Mouse (Mus musculus): ENCODE data around the gene Tbx18.
A peak's percentile ranks its signal among the peaks of the same experiment; 100 is the strongest.

Gene Tbx18

GRCm38 (mm10) chr9:87738123-87738522, 7.1 kb upstream of the Tbx18 start:
- no peaks in the 10 kb centered on the region for H3K36me3 ChIP-seq (ENCODE audit: insufficient read depth, low read length)
- no peak overlapping the region for H3K4me3 ChIP-seq (replicated peaks; ENCODE audit: low read length)
- TF ChIP-seq CTCF (conservative IDR thresholded peaks at IDR 0.05; ENCODE audit: low read length) (no peak), NANOG (IDR thresholded peaks at IDR 0.05; ENCODE audit: borderline replicate concordance, low read length) (no peak), POU5F1 (IDR thresholded peaks at IDR 0.05; ENCODE audit: borderline replicate concordance, low read length) (no peak)
- H3K4me1 ChIP-seq (replicated peaks; ENCODE audit: low read depth, low read length): peaks cover 46% of the 10 kb centered on the region
- peaks cover 89% of the 10 kb centered on the region for H3K27me3 ChIP-seq (ENCODE audit: insufficient read depth, low read length)
- H3K9me3 ChIP-seq (ENCODE audit: low read length): no peaks in the 10 kb centered on the region

GRCm38 (mm10) chr9:87737271-87737670, 6.2 kb upstream of the Tbx18 start:
- Histone ChIP-seq H3K36me3 (ENCODE audit: insufficient read depth, low read length) (no peaks in the 10 kb centered on the region), H3K4me1 (replicated peaks; ENCODE audit: low read depth, low read length) (peaks cover 53% of the 10 kb centered on the region), H3K4me3 (replicated peaks; ENCODE audit: low read length) (no peak overlapping the region), H3K9me3 (ENCODE audit: low read length) (no peaks in the 10 kb centered on the region), H3K27me3 (ENCODE audit: insufficient read depth, low read length) (peaks cover 89% of the 10 kb centered on the region)
- no peak for TF ChIP-seq POU5F1 (IDR thresholded peaks at IDR 0.05; ENCODE audit: borderline replicate concordance, low read length)

- Histone ChIP-seq H3K4me3 (replicated peaks; ENCODE audit: low read length) (no peak overlapping the region), H3K4me1 (replicated peaks; ENCODE audit: low read depth, low read length) (peaks cover 51% of the 10 kb centered on the region), H3K27me3 (ENCODE audit: insufficient read depth, low read length) (peaks cover 87% of the 10 kb centered on the region), H3K9me3 (ENCODE audit: low read length) (no peaks in the 10 kb centered on the region), H3K36me3 (ENCODE audit: insufficient read depth, low read length) (no peaks in the 10 kb centered on the region)
- peak; percentile 33; the same call in 1 of the 2 replicates for TF ChIP-seq NANOG (IDR thresholded peaks at IDR 0.05; ENCODE audit: borderline replicate concordance, low read length)
- TF ChIP-seq POU5F1 (IDR thresholded peaks at IDR 0.05; ENCODE audit: borderline replicate concordance, low read length): no peak
- TF ChIP-seq CTCF (conservative IDR thresholded peaks at IDR 0.05; ENCODE audit: low read length): no peak
These were observed 4.0 kb upstream of the Tbx18 start for GRCm38 (mm10) chr9:87735046-87735445.

- TF ChIP-seq NANOG (IDR thresholded peaks at IDR 0.05; ENCODE audit: borderline replicate concordance, low read length): no peak
- no peak for TF ChIP-seq CTCF (conservative IDR thresholded peaks at IDR 0.05; ENCODE audit: low read length)
- no peak for TF ChIP-seq POU5F1 (IDR thresholded peaks at IDR 0.05; ENCODE audit: borderline replicate concordance, low read length)
- Histone ChIP-seq H3K36me3 (ENCODE audit: insufficient read depth, low read length) (no peaks in the 10 kb centered on the region), H3K9me3 (ENCODE audit: low read length) (no peaks in the 10 kb centered on the region)
These were observed 3.6 kb upstream of the Tbx18 start for GRCm38 (mm10) chr9:87734631-87735030.

GRCm38 (mm10) chr9:87733732-87734131, 2.7 kb upstream of the Tbx18 start:
- no peak for TF ChIP-seq NANOG (IDR thresholded peaks at IDR 0.05; ENCODE audit: borderline replicate concordance, low read length)
- no peak for TF ChIP-seq CTCF (conservative IDR thresholded peaks at IDR 0.05; ENCODE audit: low read length)
- TF ChIP-seq POU5F1 (IDR thresholded peaks at IDR 0.05; ENCODE audit: borderline replicate concordance, low read length): no peak
- Histone ChIP-seq H3K36me3 (ENCODE audit: insufficient read depth, low read length) (no peaks in the 10 kb centered on the region), H3K27me3 (ENCODE audit: insufficient read depth, low read length) (peaks cover 85% of the 10 kb centered on the region), H3K4me3 (replicated peaks; ENCODE audit: low read length) (no peak overlapping the region), H3K4me1 (replicated peaks; ENCODE audit: low read depth, low read length) (peaks cover 48% of the 10 kb centered on the region), H3K9me3 (ENCODE audit: low read length) (no peaks in the 10 kb centered on the region)

More at GRCm38 (mm10) chr9:87734631-87735030, 3.6 kb upstream of the Tbx18 start:
- Histone ChIP-seq H3K27me3 (ENCODE audit: insufficient read depth, low read length) (peaks cover 87% of the 10 kb centered on the region), H3K4me3 (replicated peaks; ENCODE audit: low read length) (no peak overlapping the region), H3K4me1 (replicated peaks; ENCODE audit: low read depth, low read length) (peaks cover 49% of the 10 kb centered on the region)

GRCm38 (mm10) chr9:87733236-87733630, 2.2 kb upstream of the Tbx18 start:
- 0 out of 2 replicates have a peak overlapping the region, but pooled peaks have one; percentile 20 for H3K4me3 ChIP-seq (replicated peaks; ENCODE audit: low read length)
- TF ChIP-seq NANOG (IDR thresholded peaks at IDR 0.05; ENCODE audit: borderline replicate concordance, low read length) (no peak), CTCF (conservative IDR thresholded peaks at IDR 0.05; ENCODE audit: low read length) (no peak), POU5F1 (IDR thresholded peaks at IDR 0.05; ENCODE audit: borderline replicate concordance, low read length) (no peak)
- peaks cover 43% of the 10 kb centered on the region for H3K4me1 ChIP-seq (replicated peaks; ENCODE audit: low read depth, low read length)
- H3K36me3 ChIP-seq (ENCODE audit: insufficient read depth, low read length): no peaks in the 10 kb centered on the region
- no peaks in the 10 kb centered on the region for H3K9me3 ChIP-seq (ENCODE audit: low read length)
- H3K27me3 ChIP-seq (ENCODE audit: insufficient read depth, low read length): peaks cover 85% of the 10 kb centered on the region

GRCm38 (mm10) chr9:87732416-87733235, 1.6 kb upstream of the Tbx18 start:
- Histone ChIP-seq H3K36me3 (ENCODE audit: insufficient read depth, low read length) (no peaks in the 10 kb centered on the region), H3K27me3 (ENCODE audit: insufficient read depth, low read length) (peaks cover 80% of the 10 kb centered on the region), H3K4me1 (replicated peaks; ENCODE audit: low read depth, low read length) (peaks cover 39% of the 10 kb centered on the region), H3K9me3 (ENCODE audit: low read length) (no peaks in the 10 kb centered on the region), H3K4me3 (replicated peaks; ENCODE audit: low read length) (0 out of 2 replicates have a peak overlapping the region, but pooled peaks have one; percentile 20)
- TF ChIP-seq CTCF (conservative IDR thresholded peaks at IDR 0.05; ENCODE audit: low read length): no peak
- TF ChIP-seq NANOG (IDR thresholded peaks at IDR 0.05; ENCODE audit: borderline replicate concordance, low read length): no peak
- TF ChIP-seq POU5F1 (IDR thresholded peaks at IDR 0.05; ENCODE audit: borderline replicate concordance, low read length): no peak

GRCm38 (mm10) chr9:87730271-87730960, 644 bp downstream of the Tbx18 start:
- TF ChIP-seq NANOG (IDR thresholded peaks at IDR 0.05; ENCODE audit: borderline replicate concordance, low read length): no peak
- TF ChIP-seq CTCF (conservative IDR thresholded peaks at IDR 0.05; ENCODE audit: low read length): no peak
- TF ChIP-seq POU5F1 (IDR thresholded peaks at IDR 0.05; ENCODE audit: borderline replicate concordance, low read length): no peak

More at GRCm38 (mm10) chr9:87730271-87730960, 644 bp downstream of the Tbx18 start:
- H3K36me3 ChIP-seq (ENCODE audit: insufficient read depth, low read length): no peaks in the 10 kb centered on the region
- no peaks in the 10 kb centered on the region for H3K9me3 ChIP-seq (ENCODE audit: low read length)
- peaks cover 69% of the 10 kb centered on the region for H3K27me3 ChIP-seq (ENCODE audit: insufficient read depth, low read length)
- peak overlapping the region; percentile 79 for H3K4me3 ChIP-seq (replicated peaks; ENCODE audit: low read length)
- H3K4me1 ChIP-seq (replicated peaks; ENCODE audit: low read depth, low read length): peaks cover 38% of the 10 kb centered on the region
